Mouse (Mus musculus): ENCODE results near the gene Tnfsf13. TPM values are rescaled to one million over a fixed set of nuclear protein-coding genes. Genes with fewer than 3 reads are reported as not detected.
"Not testable (repeated sequence)": the region's sequence is repeated elsewhere in the genome, so short reads cannot be mapped to it uniquely, and the experiment has no call there.

The Tnfsf13 gene
- polyA plus RNA-seq, 1 experiment: 3.1 TPM

DNA sequence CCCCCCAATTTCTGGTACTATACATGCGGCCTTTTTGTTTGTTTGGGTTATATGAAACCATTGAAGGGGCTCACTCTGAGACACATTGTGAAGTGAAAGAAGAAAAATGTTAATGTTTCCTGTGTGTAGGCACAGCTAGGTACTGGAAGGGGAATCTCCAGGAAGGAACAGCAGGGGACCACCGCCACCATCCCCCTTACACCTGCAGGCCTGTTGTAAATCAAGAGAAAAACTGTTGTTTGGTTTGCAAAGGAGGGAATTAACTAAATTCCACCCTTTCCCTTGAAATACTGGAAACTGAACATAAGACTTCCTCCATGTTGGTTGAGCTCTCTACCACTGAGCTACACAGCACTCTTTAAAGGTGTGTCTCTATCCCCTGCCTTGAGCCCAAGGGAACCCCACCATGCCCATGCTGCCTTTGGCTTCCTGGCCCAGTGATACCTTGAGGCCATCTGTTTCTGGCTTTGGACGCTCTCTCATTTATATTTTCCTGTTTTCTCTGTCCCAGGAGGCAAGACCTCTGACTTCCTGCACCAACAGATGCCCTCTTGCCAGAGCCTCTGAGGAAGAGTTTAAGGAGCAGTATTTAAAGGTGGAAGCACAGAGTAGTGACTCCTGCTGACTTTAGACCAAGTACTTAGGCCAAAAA is 23.2 kb upstream of the Tnfsf13 start:
- H3K4me3 ChIP-seq (replicated peaks; ENCODE audit: control insufficient read depth, low read depth, low read length): no peak overlapping the region
- WGBS: 77% methylated on average over 3 of the region's 3 CpGs
- TF ChIP-seq POLR2A (IDR thresholded peaks at IDR 0.05; ENCODE audit: borderline replicate concordance, control insufficient read depth, low read depth, low read length): no peak
- no peak for TF ChIP-seq CTCF (IDR thresholded peaks at IDR 0.05; ENCODE audit: control insufficient read depth, insufficient read depth, low read length)
- H3K4me1 ChIP-seq (ENCODE audit: control insufficient read depth, insufficient read depth, low read length): no peaks in the 10 kb centered on the region
- H3K27ac ChIP-seq (ENCODE audit: control insufficient read depth, insufficient read depth, low read depth, low read length, poor library complexity): no peak overlapping the region

DNA sequence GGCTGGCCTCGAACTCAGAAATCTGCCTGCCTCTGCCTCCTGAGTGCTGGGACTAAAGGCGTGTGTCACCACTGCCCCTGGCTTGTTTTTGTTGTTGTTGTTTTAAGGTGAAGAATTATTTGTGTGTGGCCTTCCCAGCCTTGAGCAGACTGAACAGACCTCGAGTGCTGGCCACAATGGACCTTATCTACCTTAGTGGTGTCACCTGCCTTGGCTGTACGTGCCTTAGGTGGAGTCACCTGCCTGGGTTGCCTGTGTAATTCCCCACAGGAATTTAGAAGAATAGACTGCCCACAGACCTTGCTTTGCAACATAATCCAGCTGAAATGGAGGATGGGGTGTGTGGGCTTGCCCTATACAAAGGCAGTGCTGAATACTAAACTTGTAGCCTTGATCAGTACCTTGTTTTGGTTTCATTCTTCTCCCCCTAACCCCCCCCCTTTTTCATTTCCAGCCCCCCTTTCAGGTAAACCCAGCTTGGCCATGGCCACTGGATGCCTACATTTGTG is 22.3 kb upstream of the Tnfsf13 start:
- Histone ChIP-seq H3K4me3 (replicated peaks; ENCODE audit: control insufficient read depth, low read depth, low read length) (no peak overlapping the region), H3K4me1 (ENCODE audit: control insufficient read depth, insufficient read depth, low read length) (no peaks in the 10 kb centered on the region), H3K27ac (ENCODE audit: control insufficient read depth, insufficient read depth, low read depth, low read length, poor library complexity) (no peak overlapping the region)
- 83% methylated on average over 4 of the region's 4 CpGs for WGBS
- TF ChIP-seq CTCF (IDR thresholded peaks at IDR 0.05; ENCODE audit: control insufficient read depth, insufficient read depth, low read length): no peak
- TF ChIP-seq POLR2A (IDR thresholded peaks at IDR 0.05; ENCODE audit: borderline replicate concordance, control insufficient read depth, low read depth, low read length): no peak

DNA sequence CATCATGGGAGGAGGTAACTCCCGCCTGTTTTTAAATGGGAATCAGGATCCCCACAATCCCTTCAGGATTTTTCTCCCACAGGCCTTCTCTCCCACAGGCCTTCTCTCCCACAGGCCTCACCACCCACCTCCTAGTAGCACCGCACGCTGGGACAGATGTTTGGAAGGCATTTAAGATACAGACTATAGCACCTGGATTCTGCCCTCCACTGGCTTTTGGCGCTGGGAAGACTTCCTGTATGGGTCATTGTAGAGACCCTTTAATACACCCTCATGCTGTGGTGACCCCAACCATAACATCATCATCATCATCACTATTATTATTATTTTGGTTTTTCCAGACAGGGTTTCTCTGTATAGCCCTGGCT is 21.9 kb upstream of the Tnfsf13 start:
- TF ChIP-seq CTCF (IDR thresholded peaks at IDR 0.05; ENCODE audit: control insufficient read depth, insufficient read depth, low read length) (no peak), POLR2A (IDR thresholded peaks at IDR 0.05; ENCODE audit: borderline replicate concordance, control insufficient read depth, low read depth, low read length) (no peak)
- Histone ChIP-seq H3K27ac (ENCODE audit: control insufficient read depth, insufficient read depth, low read depth, low read length, poor library complexity) (no peak overlapping the region), H3K4me3 (replicated peaks; ENCODE audit: control insufficient read depth, low read depth, low read length) (no peak overlapping the region), H3K4me1 (ENCODE audit: control insufficient read depth, insufficient read depth, low read length) (no peaks in the 10 kb centered on the region)
- WGBS: 83% methylated on average over 4 of the region's 4 CpGs

DNA sequence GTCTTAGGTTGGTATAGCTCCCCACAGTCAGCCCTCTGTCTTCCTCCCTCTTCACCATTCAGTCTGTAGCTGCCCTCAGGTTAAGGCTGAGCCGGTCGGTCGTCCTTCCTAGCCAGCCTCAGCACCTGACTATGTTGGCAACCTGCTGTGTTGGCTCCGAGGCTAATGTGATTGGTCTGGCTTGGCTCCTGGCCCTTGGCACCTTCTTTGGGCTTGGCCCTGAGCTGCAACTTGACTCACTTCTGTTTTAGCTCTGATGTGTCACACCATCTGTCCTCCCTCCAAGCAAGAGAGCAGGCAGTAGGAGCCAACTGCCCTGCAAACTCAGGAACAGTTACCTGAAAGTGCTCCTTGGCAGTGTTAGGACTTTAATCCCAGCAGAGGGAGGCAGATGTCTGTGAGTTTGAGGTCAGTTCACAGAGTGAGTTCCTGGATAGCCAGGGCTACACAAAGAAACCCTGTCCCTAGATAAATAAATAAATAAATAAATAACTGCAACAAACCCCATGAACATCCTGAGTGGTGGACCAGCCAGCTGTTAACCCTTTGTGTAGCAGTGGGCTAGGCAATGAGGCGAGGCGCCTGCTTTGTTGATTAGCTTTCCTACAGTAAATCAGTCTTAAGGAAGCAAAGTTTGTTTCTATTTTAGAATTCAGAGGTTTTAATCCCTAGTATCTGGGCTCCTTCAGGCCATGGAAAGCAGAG is 21.3 kb upstream of the Tnfsf13 start:
- no peak overlapping the region for H3K27ac ChIP-seq (ENCODE audit: control insufficient read depth, insufficient read depth, low read depth, low read length, poor library complexity)

DNA sequence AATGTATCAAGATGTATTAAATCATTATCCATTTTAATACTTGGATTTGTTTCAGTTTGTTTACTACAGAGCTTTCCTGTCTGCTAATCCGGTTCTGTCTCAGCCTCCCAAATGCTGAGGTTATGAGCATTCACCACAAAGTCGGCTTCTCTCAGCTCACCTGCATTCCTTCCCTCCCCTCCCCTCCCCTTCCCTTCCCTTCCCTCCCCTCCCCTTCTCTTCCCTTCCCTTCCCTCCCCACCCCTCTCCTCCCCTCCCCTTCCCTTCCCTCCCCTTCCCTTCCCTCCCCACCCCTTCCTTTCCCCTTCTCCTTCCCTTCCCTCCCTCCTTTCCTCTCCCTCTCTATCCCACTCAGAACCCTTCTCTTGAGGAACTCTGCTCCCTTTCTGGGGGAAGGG is 19.0 kb upstream of the Tnfsf13 start:
- TF ChIP-seq CTCF (IDR thresholded peaks at IDR 0.05; ENCODE audit: control insufficient read depth, insufficient read depth, low read length): no peak
- TF ChIP-seq POLR2A (IDR thresholded peaks at IDR 0.05; ENCODE audit: borderline replicate concordance, control insufficient read depth, low read depth, low read length): no peak
- Histone ChIP-seq H3K4me3 (replicated peaks; ENCODE audit: control insufficient read depth, low read depth, low read length) (no peak overlapping the region), H3K27ac (ENCODE audit: control insufficient read depth, insufficient read depth, low read depth, low read length, poor library complexity) (no peak overlapping the region), H3K4me1 (ENCODE audit: control insufficient read depth, insufficient read depth, low read length) (no peaks in the 10 kb centered on the region)
- 27% methylated on average over 2 of the region's 2 CpGs for WGBS

More for the DNA sequence above, 21.3 kb upstream of the Tnfsf13 start:
- Histone ChIP-seq H3K4me1 (ENCODE audit: control insufficient read depth, insufficient read depth, low read length) (no peaks in the 10 kb centered on the region), H3K4me3 (replicated peaks; ENCODE audit: control insufficient read depth, low read depth, low read length) (no peak overlapping the region)
- WGBS: 73% methylated on average over 6 of the region's 6 CpGs
- no peak for TF ChIP-seq CTCF (IDR thresholded peaks at IDR 0.05; ENCODE audit: control insufficient read depth, insufficient read depth, low read length)
- TF ChIP-seq POLR2A (IDR thresholded peaks at IDR 0.05; ENCODE audit: borderline replicate concordance, control insufficient read depth, low read depth, low read length): no peak

DNA sequence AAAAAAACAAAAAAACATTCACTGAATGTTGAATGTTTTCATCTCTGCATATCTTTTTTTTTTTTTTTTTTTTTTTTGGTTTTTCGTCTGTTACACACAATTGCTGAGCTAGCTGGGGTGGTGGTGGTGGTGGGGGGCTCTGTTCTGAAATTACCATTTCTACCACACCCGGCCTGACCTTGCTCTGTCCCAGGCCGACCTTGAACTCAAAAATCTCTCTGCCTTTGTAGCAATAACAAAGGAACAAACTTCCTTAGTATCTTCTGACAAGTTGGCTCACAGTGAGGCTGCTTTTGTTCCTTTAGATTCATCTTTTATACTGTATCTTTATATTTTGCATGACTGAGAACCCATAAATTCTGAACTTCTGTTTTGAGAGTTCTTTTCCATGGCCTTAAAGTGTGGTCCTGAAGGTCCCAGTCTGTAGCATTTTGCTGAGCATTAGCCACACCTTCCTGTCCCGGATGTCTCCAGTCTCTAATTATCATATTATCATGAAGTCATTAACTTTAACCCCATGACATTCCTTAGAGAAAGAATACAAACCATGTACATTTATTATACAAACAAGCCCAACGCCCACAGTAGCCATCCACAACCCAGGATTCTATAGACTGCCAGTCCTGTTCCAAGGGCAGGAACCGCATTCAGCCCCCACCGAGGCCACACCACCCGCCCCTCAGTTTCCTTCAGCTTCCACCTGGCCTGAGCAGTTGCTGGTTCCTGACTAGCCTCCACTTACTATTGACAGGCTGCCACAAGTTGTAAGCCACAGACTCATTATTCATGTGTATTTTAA is 18.4 kb upstream of the Tnfsf13 start:
- Histone ChIP-seq H3K4me3 (replicated peaks; ENCODE audit: control insufficient read depth, low read depth, low read length) (no peak overlapping the region), H3K27ac (ENCODE audit: control insufficient read depth, insufficient read depth, low read depth, low read length, poor library complexity) (no peak overlapping the region), H3K4me1 (ENCODE audit: control insufficient read depth, insufficient read depth, low read length) (no peaks in the 10 kb centered on the region)
- 66% methylated on average over 8 of the region's 8 CpGs for WGBS
- TF ChIP-seq POLR2A (IDR thresholded peaks at IDR 0.05; ENCODE audit: borderline replicate concordance, control insufficient read depth, low read depth, low read length) (no peak), CTCF (IDR thresholded peaks at IDR 0.05; ENCODE audit: control insufficient read depth, insufficient read depth, low read length) (no peak)

DNA sequence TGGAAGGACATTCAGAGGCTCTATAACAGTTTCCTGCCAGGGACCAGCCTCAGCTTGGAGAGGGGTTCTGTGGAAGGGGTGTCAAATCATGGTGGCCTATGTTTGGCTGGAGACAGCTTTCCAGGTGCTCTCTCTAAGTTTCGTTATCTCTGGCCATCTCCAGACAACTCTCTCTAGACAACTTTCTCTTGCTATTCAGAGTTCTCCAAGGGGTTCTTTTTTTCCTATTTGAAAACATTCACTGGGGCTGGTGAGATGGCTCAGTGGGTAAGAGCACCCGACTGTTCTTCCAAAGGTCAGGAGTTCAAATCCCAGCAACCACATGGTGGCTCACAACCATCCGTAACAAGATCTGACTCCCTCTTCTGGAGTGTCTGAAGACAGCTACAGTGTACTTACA is 17.8 kb upstream of the Tnfsf13 start:
- H3K27ac ChIP-seq (ENCODE audit: control insufficient read depth, insufficient read depth, low read depth, low read length, poor library complexity); H3K4me1 ChIP-seq (ENCODE audit: control insufficient read depth, insufficient read depth, low read length); H3K4me3 ChIP-seq (replicated peaks; ENCODE audit: control insufficient read depth, low read depth, low read length): not testable (repeated sequence)
- WGBS: 83% methylated on average over 3 of the region's 3 CpGs

DNA sequence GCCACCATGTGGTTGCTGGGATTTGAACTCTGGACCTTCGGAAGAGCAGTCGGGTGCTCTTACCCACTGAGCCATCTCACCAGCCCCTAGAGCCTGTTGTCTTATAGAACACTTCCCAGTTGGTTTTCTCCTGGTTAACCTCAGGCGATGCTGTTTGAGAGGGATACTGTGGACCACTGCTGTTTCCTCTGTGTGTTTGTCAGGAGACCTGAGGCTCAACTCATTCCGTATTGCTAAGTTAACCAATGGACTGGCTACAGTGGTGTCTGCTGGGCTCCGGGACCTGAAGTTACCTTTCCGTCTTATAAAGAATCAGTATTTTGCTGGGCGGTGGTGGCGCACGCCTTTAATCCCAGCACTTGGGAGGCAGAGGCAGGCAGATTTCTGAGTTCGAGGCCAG is 17.3 kb upstream of the Tnfsf13 start:
- not testable (repeated sequence) for H3K4me1 ChIP-seq (ENCODE audit: control insufficient read depth, insufficient read depth, low read length); H3K27ac ChIP-seq (ENCODE audit: control insufficient read depth, insufficient read depth, low read depth, low read length, poor library complexity); H3K4me3 ChIP-seq (replicated peaks; ENCODE audit: control insufficient read depth, low read depth, low read length)
- 91% methylated on average over 10 of the region's 10 CpGs for WGBS

Measured in bone marrow, adult 2 months (tissue).